8 mouse cellular contexts compared by ENCODE assay signal in the genomic region with DNA sequence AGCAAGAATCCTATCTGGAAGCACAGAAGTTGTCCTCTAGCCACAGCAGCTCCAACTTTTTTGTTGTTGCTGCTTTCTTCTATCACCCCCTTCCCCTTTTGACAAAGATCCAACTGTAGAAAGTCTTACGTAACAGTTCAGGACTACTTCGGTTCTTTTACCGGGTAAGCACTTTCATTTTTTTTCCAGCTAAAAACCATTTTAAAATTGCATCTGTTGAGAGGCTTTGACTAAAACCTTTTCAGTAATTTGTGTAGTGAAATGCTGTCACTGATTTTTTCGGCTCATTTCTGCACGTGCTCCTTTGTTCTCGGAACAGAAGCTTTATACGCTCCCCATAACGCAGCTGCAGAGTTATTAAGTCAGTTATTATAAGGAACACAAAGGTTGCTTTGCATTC.
DNase-seq lines count a peak whose midpoint lies in the region; ATAC-seq and TF ChIP-seq lines count a peak whose summit lies in the region.

No protein-coding gene starts in this region.

- DNase-seq in thymus, postnatal 14 days = peak; percentile 23
- DNase-seq in thymus, postnatal 0 days (ENCODE audit: low spot score) = no peak
- peak; percentile 29 for DNase-seq in fibroblast of lung, adult 2 months (ENCODE audit: low read depth)
- DNase-seq in urinary bladder, postnatal 36 days (ENCODE audit: low spot score in 2 of 2) = no peak
- no peak for DNase-seq in cerebellum, adult 9-11 months

- H3K27ac ChIP-seq in intestine, postnatal 0 days (ENCODE audit: low read depth, low read length) = no peak overlapping the region
- peak overlapping the region; percentile 93 for H3K27ac ChIP-seq in midbrain, embryonic 13.5 days

- no peaks in the 10 kb centered on the region for H3K27me3 ChIP-seq in intestine, postnatal 0 days (replicated peaks; ENCODE audit: control insufficient read depth, insufficient read depth, low read length)
- no peaks in the 10 kb centered on the region for H3K27me3 ChIP-seq in midbrain, embryonic 13.5 days

- TF ChIP-seq CTCF in intestine, postnatal 0 days (IDR thresholded peaks at IDR 0.05; ENCODE audit: low read depth) = no peak

- H3K4me3 ChIP-seq in intestine, postnatal 0 days (ENCODE audit: low read depth, low read length) = peak overlapping the region; percentile 38
- peak overlapping the region; percentile 54 for H3K4me3 ChIP-seq in midbrain, embryonic 13.5 days (replicated peaks)

- WGBS in intestine, postnatal 0 days = 14% methylated on average over 8 of the region's 8 CpGs
- WGBS in midbrain, embryonic 13.5 days = 4% methylated on average over 8 of the region's 8 CpGs

- peaks cover 4% of the 10 kb centered on the region; the same call in 1 of the 2 replicates for H3K4me1 ChIP-seq in intestine, postnatal 0 days (replicated peaks; ENCODE audit: control insufficient read depth, insufficient read depth, low read length)
- H3K4me1 ChIP-seq in midbrain, embryonic 13.5 days (replicated peaks) = peaks cover 18% of the 10 kb centered on the region

- H3K9me3 ChIP-seq in intestine, postnatal 0 days (ENCODE audit: control insufficient read depth) = no peaks in the 10 kb centered on the region
- no peaks in the 10 kb centered on the region for H3K9me3 ChIP-seq in midbrain, embryonic 13.5 days

- no peaks in the 10 kb centered on the region for H3K36me3 ChIP-seq in intestine, postnatal 0 days (ENCODE audit: control insufficient read depth, insufficient read depth)
- no peaks in the 10 kb centered on the region for H3K36me3 ChIP-seq in midbrain, embryonic 13.5 days

- peak overlapping the region; percentile 68 for H3K4me2 ChIP-seq in intestine, postnatal 0 days (replicated peaks; ENCODE audit: low read depth)
- H3K4me2 ChIP-seq in midbrain, embryonic 13.5 days (replicated peaks) = peak overlapping the region; percentile 58

- no peak for ATAC-seq in intestine, postnatal 0 days
- no peak for ATAC-seq in midbrain, embryonic 13.5 days
- ATAC-seq in megakaryocyte-erythroid progenitor cell, adult 5-6 weeks (replicated peaks; ENCODE audit: low FRiP score, low TSS enrichment, poor library complexity, severe bottlenecking) = no peak

- peak overlapping the region; percentile 23 for H3K9ac ChIP-seq in intestine, postnatal 0 days (ENCODE audit: low read depth, low read length)
- peak overlapping the region; percentile 67 for H3K9ac ChIP-seq in midbrain, embryonic 13.5 days (replicated peaks)

Comparison
In these comparisons a context has a peak if more than half of its experiments do, and no peak if none do; other contexts are left out.
1. DNase-seq: peak in thymus, postnatal 14 days (single experiment) and fibroblast of lung, adult 2 months (single experiment); none in thymus, postnatal 0 days (single experiment), urinary bladder, postnatal 36 days (0 of 2) and cerebellum, adult 9-11 months (single experiment).